Mouse (Mus musculus): ENCODE results near the gene Nrap.

Nrap gene

GRCm38 (mm10) chr19:56300835-56301234 lies 89.0 kb downstream of the Nrap start:
- DNase-seq (ENCODE audit: low spot score): peak; percentile 13

GRCm38 (mm10) chr19:56297264-56297663 lies 92.6 kb downstream of the Nrap start:
- no peak for DNase-seq (ENCODE audit: low spot score)

- no peak for DNase-seq (ENCODE audit: low spot score)
Measured at GRCm38 (mm10) chr19:56296668-56297067, 93.2 kb downstream of the Nrap start.

- DNase-seq (ENCODE audit: low spot score): peak; percentile 75
Measured at GRCm38 (mm10) chr19:56294654-56295399, 95.0 kb downstream of the Nrap start.

- DNase-seq (ENCODE audit: low spot score): no peak
Measured at GRCm38 (mm10) chr19:56292335-56292734, 97.5 kb downstream of the Nrap start.

- DNase-seq (ENCODE audit: low spot score): peak; percentile 7
Measured at GRCm38 (mm10) chr19:56291898-56292297, 97.9 kb downstream of the Nrap start.

- DNase-seq (ENCODE audit: low spot score): no peak
Measured at GRCm38 (mm10) chr19:56289642-56290041, 100.2 kb downstream of the Nrap start.

GRCm38 (mm10) chr19:56288436-56288835 lies 101.4 kb downstream of the Nrap start:
- DNase-seq (ENCODE audit: low spot score): no peak

- DNase-seq (ENCODE audit: low spot score): no peak
Measured at GRCm38 (mm10) chr19:56287580-56288367, 102.1 kb downstream of the Nrap start.

- no peak for DNase-seq (ENCODE audit: low spot score)
Measured at GRCm38 (mm10) chr19:56286866-56287265, 103.0 kb downstream of the Nrap start, which contains the start of gene Habp2. TSS of gene Habp2 (plus strand) at chr19:56287137.

GRCm38 (mm10) chr19:56285222-56285621 lies 104.6 kb downstream of the Nrap start:
- no peak for DNase-seq (ENCODE audit: low spot score)

GRCm38 (mm10) chr19:56278366-56278765 lies 111.5 kb downstream of the Nrap start:
- DNase-seq (ENCODE audit: low spot score): no peak

- DNase-seq (ENCODE audit: low spot score): no peak
Measured at GRCm38 (mm10) chr19:56277951-56278350, 111.9 kb downstream of the Nrap start.

GRCm38 (mm10) chr19:56277140-56277804 lies 112.6 kb downstream of the Nrap start:
- no peak for DNase-seq (ENCODE audit: low spot score)

GRCm38 (mm10) chr19:56272081-56272480 lies 117.8 kb downstream of the Nrap start:
- no peak for DNase-seq (ENCODE audit: low spot score)
